ENCODE assay signal across 12 mouse cellular contexts in the genomic region with DNA sequence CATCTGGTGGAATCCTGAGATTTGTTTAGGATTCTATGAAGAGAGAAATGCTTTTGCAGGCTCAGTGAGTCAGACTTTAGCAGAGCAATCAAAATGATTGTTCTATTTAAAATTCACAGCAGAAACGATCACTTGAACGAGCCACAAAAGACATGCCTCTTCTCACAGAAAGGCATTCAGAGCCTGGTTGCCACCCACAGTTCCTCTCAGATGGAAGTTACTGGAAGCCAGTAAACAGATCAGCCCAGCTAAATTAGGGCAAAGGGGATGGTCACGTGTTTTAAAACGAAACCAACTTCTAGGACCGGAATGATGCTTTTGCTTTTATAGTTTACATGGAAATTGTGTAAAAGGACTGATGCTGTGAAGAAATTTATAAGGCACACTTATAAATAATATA. TPM values are rescaled to one million over a fixed set of nuclear protein-coding genes. Genes with fewer than 3 reads are reported as not detected.
DNase-seq lines count a peak whose midpoint lies in the region; ATAC-seq and TF ChIP-seq lines count a peak whose summit lies in the region.
"Had no signal": no experiment of that assay in that cellular context is flagged by ENCODE, and none has a peak within 500 bp of the region (broad histone marks: within the 10 kb centered on the region; RNA-seq: fewer than 3 reads in every experiment).

No protein-coding gene starts in this region.

- no peak for TF ChIP-seq CTCF in lung, adult 2 months (IDR thresholded peaks at IDR 0.05; ENCODE audit: insufficient read depth, low read length)

- intact Hi-C loops in left cerebral cortex, postnatal 25 days (cut with DNase I), result no loop called here

- peak; percentile 88 for ATAC-seq in frontal cortex, adult (ENCODE audit: low TSS enrichment)

- DNase-seq in heart, adult 8-10 months (ENCODE audit: low spot score), result peak; percentile 19
- no peak for DNase-seq in heart, postnatal 4 days
- peak; percentile 33 for DNase-seq in lung, postnatal 36 days
- DNase-seq in lung, adult 2 months, result no peak
- DNase-seq in left cerebral cortex, postnatal 25 days (ENCODE audit: low spot score in 2 of 2), result peak; percentile 48 to 65
- no peak for DNase-seq in embryo, embryonic 10 days (ENCODE audit: low spot score)
- no peak for DNase-seq in spleen, adult 18-20 months

- no peak for TF ChIP-seq POLR2A in lung, adult 2 months (IDR thresholded peaks at IDR 0.05; ENCODE audit: borderline replicate concordance, extremely low read depth, low read depth, low read length)

- 52% methylated on average over 5 of the region's 5 CpGs for WGBS in lung, adult 2 months

- no peaks in the 10 kb centered on the region for H3K4me1 ChIP-seq in lung, adult 2 months (ENCODE audit: control insufficient read depth, insufficient read depth, low read length)
- H3K4me1 ChIP-seq: embryonic facial prominence, embryonic 15.5 days had no signal

- H3K4me3 ChIP-seq in lung, adult 2 months (replicated peaks; ENCODE audit: extremely low read depth, low read depth, low read length), result no peak overlapping the region
- H3K4me3 ChIP-seq: embryonic facial prominence, embryonic 15.5 days; heart, adult 2 months had no signal

RNA-seq across cellular contexts. Expression of a gene that starts 6.9 kb away (rescaled TPM):
- total RNA-seq in heart, adult 8-10 months (2022), result not detected
- total RNA-seq in heart, postnatal 4 days (2021), result under 1 TPM; 0.29 to 0.74 TPM
- polyA plus RNA-seq in lung, adult 2 months (2012; rRNA removed), result 0.11 TPM in 1 of 2 replicates, not detected in the other
- total RNA-seq in left cerebral cortex, postnatal 25 days (2021), result 100 to 1,000 TPM; 223 to 224 TPM
- total RNA-seq: heart, adult 2 months had no signal
- polyA plus RNA-seq: G1E; spleen, adult 2 months had no signal

Comparison
In these comparisons a context has a peak if more than half of its experiments do, and no peak if none do; other contexts are left out.
1. DNase-seq: peak in heart, adult 8-10 months (single experiment), lung, postnatal 36 days (single experiment) and left cerebral cortex, postnatal 25 days (2 of 2); none in heart, postnatal 4 days (single experiment), lung, adult 2 months (single experiment), embryo, embryonic 10 days (single experiment) and spleen, adult 18-20 months (0 of 2).
2. RNA of a gene that starts 6.9 kb away (total RNA-seq): 223 to 224 TPM in left cerebral cortex, postnatal 25 days; 0.29 to 0.74 TPM in heart, postnatal 4 days and not detected in heart, adult 8-10 months; every median in the first group is over 100 times any median in the second.